Mouse (Mus musculus): ENCODE measurements at regions not wholly inside any gene's neighbourhood (a gene's known extent, or its start where the extent isn't known, plus 50 kb on each side); places are given as distances from the start of the nearest gene placed in this dataset.
A peak's percentile ranks its signal among the peaks of the same experiment; 100 is the strongest.

DNA sequence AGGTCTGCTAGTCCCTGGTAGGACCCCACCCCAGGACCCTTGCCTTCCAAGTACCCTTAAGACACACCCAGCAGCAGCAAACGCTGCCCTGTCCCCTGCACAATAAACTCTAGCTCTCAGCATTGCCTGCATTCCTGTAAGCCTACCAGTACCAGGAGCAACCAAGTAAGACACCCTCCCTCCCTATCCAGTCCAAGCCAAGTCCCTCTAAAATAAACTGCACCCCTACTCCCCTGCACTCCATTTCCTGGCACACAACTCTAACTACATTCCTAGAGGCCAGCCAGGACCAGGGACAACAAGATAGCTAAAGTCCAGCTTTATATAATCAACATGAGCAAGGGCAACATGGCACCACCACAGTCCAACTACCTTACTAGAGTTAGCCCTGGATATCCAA is 103.5 kb downstream of the Ids start:
- H3K4me1 ChIP-seq, result no peaks in the 10 kb centered on the region

DNA sequence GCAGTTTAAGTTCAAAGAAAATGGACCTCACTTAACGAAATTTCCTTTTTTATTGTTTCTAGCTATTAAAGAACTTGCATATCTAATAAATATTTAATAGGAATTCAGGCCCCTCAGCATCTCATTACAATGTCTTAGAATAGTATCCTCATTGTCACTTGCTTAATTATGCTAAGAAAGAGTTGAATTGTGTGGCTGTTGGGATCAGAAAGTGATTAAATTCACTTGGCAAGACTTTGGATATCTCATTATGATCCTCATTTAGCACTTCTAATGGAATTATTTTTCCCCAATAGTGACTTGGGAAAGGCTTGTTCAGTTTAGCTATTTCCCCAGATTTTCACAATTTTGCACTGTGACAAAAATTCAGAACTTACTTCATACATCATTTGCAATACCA is 148.9 kb downstream of the Ids start:
- Histone ChIP-seq H3K9me3 (replicated peaks) (no peaks in the 10 kb centered on the region), H3K9ac (no peak overlapping the region), H3K4me2 (no peak overlapping the region), H3K36me3 (no peaks in the 10 kb centered on the region), H3K4me1 (no peaks in the 10 kb centered on the region), H3K4me3 (replicated peaks) (no peak overlapping the region), H3K27ac (no peak overlapping the region), H3K27me3 (no peaks in the 10 kb centered on the region)
- no peak for ATAC-seq (replicated peaks; ENCODE audit: low FRiP score)
- 85% methylated on average over 1 of the region's 1 CpGs for WGBS

More for the DNA sequence above, 103.5 kb downstream of the Ids start:
- Histone ChIP-seq H3K36me3 (no peaks in the 10 kb centered on the region), H3K9ac (no peak overlapping the region), H3K4me2 (no peak overlapping the region), H3K9me3 (replicated peaks) (no peaks in the 10 kb centered on the region), H3K27ac (no peak overlapping the region), H3K27me3 (no peaks in the 10 kb centered on the region), H3K4me3 (replicated peaks) (no peak overlapping the region)
- WGBS, result 61% methylated on average over 1 of the region's 1 CpGs
- ATAC-seq (replicated peaks; ENCODE audit: low FRiP score), result no peak

DNA sequence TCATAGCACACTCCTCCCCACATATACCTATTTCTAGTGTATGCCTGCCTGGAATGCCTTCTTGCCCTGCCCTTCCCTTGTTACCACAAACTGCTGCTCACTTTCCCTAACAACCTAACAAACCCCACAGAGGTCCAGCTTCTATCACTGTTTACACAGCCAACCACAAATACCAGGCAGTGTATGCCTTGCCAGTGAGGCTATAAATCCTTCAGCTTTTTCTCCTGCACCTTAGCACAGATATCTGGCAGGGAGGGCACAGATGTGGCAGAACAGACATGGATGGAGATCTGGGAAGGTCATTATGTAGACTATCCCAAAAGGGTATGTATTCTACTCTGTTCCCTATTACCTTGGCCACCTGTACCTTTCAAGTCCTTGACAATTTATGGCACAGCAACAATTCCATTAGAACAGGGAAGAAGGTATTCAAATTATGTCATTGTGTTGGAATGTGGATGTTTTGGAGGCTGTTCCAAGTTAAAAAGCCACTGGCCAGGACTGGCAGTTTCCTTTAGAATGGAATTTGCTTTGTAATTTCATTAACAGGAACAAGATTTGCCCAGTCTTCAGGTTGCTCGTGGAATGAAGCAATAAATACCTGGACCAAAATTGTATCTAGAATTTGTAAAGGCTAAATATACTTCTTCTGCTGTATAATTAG is 180.3 kb downstream of the Ids start:
- no peaks in the 10 kb centered on the region for H3K36me3 ChIP-seq
- H3K4me3 ChIP-seq (replicated peaks), result no peak overlapping the region
- no peaks in the 10 kb centered on the region for H3K27me3 ChIP-seq
- no peak overlapping the region for H3K4me2 ChIP-seq
- 65% methylated on average over 1 of the region's 1 CpGs for WGBS
- no peaks in the 10 kb centered on the region for H3K9me3 ChIP-seq (replicated peaks)
- H3K4me1 ChIP-seq, result no peaks in the 10 kb centered on the region
- no peak overlapping the region for H3K27ac ChIP-seq
- ATAC-seq (replicated peaks; ENCODE audit: low FRiP score), result 0 out of 2 replicates have a peak, but pooled peaks have one; percentile 29
- H3K9ac ChIP-seq, result no peak overlapping the region

DNA sequence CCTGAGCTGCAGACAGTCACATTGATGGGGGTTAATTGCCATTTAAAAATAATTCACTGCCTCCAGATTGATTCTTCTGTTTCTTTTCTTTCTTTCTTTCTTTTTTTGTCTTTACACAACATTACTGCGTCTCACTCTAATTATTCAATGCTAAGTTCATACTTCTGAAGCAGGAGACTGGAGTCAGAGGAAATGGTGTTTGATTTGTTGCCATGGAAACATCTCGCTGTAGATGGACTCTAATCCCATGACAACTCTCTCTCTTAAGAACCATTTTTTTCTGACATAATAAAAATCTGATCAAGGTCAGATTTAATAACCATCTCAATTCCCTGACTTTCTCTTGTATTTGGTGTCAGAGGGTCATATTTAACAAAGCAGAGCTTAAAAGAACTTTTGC is 195.1 kb downstream of the Ids start:
- Histone ChIP-seq H3K36me3 (no peaks in the 10 kb centered on the region), H3K27me3 (no peaks in the 10 kb centered on the region), H3K27ac (no peak overlapping the region), H3K4me2 (no peak overlapping the region), H3K9ac (no peak overlapping the region), H3K4me3 (replicated peaks) (no peak overlapping the region), H3K9me3 (replicated peaks) (no peaks in the 10 kb centered on the region), H3K4me1 (no peaks in the 10 kb centered on the region)
- no peak for ATAC-seq (replicated peaks; ENCODE audit: low FRiP score)
- 68% methylated on average over 2 of the region's 2 CpGs for WGBS

DNA sequence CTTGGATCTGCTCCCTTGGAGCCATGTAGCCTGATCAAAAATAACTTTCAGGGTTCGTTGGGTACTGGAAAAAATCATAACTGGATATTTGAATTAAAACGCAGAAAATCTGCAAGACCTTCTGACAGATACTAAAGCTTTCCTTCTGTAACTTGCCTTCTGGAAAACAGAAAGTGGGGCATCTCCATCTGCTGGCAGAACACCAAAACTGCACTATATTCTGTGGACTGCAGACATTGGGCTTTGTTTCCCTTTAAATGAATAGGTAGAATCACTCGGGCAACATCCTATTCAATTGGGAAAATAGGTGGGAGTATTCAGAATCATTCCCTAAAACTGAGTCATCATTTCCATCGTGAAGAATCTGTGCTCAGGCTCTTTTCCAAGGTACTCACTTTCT is 203.9 kb downstream of the Ids start:
- no peak for ATAC-seq (replicated peaks; ENCODE audit: low FRiP score)
- H3K36me3 ChIP-seq, result no peaks in the 10 kb centered on the region
- no peak overlapping the region for H3K4me2 ChIP-seq
- WGBS, result 19% methylated on average over 4 of the region's 4 CpGs
- H3K4me3 ChIP-seq (replicated peaks), result no peak overlapping the region
- no peaks in the 10 kb centered on the region for H3K9me3 ChIP-seq (replicated peaks)
- H3K27ac ChIP-seq, result no peak overlapping the region
- no peaks in the 10 kb centered on the region for H3K4me1 ChIP-seq
- H3K9ac ChIP-seq, result no peak overlapping the region
- H3K27me3 ChIP-seq, result no peaks in the 10 kb centered on the region
